Mouse (Mus musculus) erythroblast, embryonic 14.5 days (primary cell): Measurements from ENCODE around the gene Ano1. TPM values are rescaled to one million over a fixed set of nuclear protein-coding genes. Genes with fewer than 3 reads are reported as not detected.
A peak's percentile ranks its signal among the peaks of the same experiment; 100 is the strongest.

Experiments used
- H3K27me3 ChIP-seq: 2 replicates; pipeline ENCODE4 v1.6.1; 2012; ENCODE audit warnings: inconsistent platforms; ENCODE audit not compliant: control insufficient read depth
- H3K36me3 ChIP-seq: 2 replicates; pipeline ENCODE4 v1.6.1; 2012; ENCODE audit warnings: mild to moderate bottlenecking, inconsistent platforms; ENCODE audit not compliant: control insufficient read depth
- H3K4me1 ChIP-seq: 2 replicates; pipeline ENCODE4 v1.6.1; 2012; ENCODE audit warnings: inconsistent platforms; ENCODE audit not compliant: control insufficient read depth
- H3K4me3 ChIP-seq: replicated peaks from 2 replicates; pipeline ENCODE3; 2012; ENCODE audit warnings: moderate library complexity, mild to moderate bottlenecking, inconsistent platforms
- H3K9me3 ChIP-seq: 2 replicates; pipeline ENCODE4 v1.6.1; 2012; ENCODE audit warnings: low read length, inconsistent platforms, mixed read lengths; ENCODE audit not compliant: control insufficient read depth
- GATA1 ChIP-seq: IDR thresholded peaks from 2 replicates; pipeline ENCODE4 v1.6.1; 2012; ENCODE audit warnings: low read length, inconsistent platforms, mixed read lengths
- TAL1 ChIP-seq: IDR thresholded peaks from 3 replicates; pipeline ENCODE4 v1.6.1; 2012; ENCODE audit warnings: low read length, inconsistent platforms, mixed read lengths
- polyA plus RNA-seq: library from polyadenylated mRNA; stranded (reverse); fragments of >175 nt; gene quantifications from 2 replicates; pipeline ENCODE4 v1.2.3, GENCODE M21; 2012

Ano1 gene
- 0.08 and 0.10 TPM in 2 replicates for polyA plus RNA-seq

DNA sequence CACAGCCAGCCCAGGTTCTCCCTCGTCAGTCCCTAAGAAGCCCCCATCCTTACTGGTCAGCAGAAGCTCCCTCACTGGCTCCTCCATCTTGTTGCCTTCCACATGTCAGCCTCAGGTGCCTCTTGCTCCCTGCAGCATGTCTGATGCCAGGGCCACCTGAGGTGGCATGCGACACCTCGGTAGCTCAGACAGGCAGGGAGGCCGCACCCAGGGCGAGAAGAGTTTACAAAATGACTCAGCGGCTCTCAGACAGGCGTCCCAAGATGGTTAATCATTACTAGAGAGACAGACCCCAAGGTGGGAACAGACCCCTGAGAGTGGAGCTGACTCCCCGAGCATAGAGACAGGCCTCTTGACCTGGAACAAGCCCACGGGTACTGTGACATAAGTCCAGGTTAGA lies at the start of gene Ano1:
TSS of gene Ano1 (minus strand) at position 142 of the 400 bp plus-strand sequence.
- no peak for TF ChIP-seq GATA1
- TF ChIP-seq TAL1, result no peak
- Histone ChIP-seq H3K4me3 (no peak within 1 kb of the TSS), H3K4me1 (peaks cover 77% of the 10 kb centered on the region), H3K27me3 (no peaks in the 10 kb centered on the region; the same call in none of the 2 replicates), H3K9me3 (no peaks in the 10 kb centered on the region), H3K36me3 (peaks cover 3% of the 10 kb centered on the region; the same call in 1 of the 2 replicates)

DNA sequence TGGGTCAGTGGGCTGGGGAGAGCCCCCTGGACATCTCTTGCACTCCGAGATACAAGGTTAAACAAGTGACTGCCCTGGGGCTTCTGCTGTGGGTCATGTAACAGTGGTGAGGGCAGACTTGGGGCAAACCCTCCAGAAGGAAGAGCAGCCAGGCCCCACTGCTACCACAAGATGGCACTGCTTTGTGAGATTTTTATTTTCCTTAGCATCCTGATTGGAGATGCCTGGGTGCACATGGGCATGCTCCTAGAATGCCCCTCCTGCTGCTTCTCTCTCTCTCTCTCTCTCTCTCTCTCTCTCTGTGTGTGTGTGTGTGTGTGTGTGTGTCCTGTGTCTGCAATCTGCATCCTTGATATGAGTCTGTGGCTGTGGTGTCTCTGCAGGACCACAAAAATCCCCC lies 46.7 kb upstream of the Ano1 start:
- Histone ChIP-seq H3K4me1 (peaks cover 9% of the 10 kb centered on the region), H3K27me3 (peaks cover 25% of the 10 kb centered on the region), H3K9me3 (no peaks in the 10 kb centered on the region), H3K4me3 (no peak overlapping the region), H3K36me3 (no peaks in the 10 kb centered on the region)
- TF ChIP-seq TAL1 (no peak), GATA1 (no peak)

DNA sequence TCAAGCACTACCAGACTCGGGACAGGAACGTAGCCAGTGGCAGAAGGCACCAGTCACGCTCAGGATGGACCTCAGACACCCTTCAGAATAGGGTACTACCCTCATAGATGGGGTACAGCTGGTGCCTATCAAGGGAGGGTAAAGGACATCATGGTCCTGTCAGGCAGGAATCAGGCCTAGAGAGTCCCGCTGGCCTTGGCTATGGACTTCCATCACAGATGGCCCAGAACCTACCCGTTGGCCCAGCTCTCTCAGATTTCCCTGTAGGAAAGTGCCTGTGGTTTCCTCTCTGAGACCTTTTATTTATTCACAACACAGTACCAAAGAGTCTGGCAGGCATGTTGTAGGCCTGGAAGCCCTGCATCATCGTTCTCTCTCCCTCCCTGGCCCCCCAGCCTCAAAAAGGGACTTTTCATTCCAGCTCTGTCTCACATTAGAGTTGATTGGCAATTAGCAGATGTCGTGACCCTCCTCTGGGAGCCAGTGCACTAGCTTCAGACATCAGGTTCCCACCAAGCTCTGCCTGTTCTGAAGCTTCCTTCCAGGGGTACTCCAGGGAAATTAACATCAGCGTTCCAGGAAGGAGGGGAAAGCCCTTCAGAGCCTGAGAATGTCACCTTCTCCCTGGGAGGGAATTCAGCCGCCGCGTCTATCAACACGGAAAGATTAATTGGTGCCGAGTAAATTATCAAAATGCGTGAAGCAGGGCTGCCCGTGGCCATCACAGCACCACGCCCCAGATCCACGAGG lies 45.4 kb upstream of the Ano1 start:
- no peak overlapping the region for H3K4me3 ChIP-seq
- H3K36me3 ChIP-seq, result no peaks in the 10 kb centered on the region
- peaks cover 14% of the 10 kb centered on the region for H3K4me1 ChIP-seq
- peaks cover 17% of the 10 kb centered on the region for H3K27me3 ChIP-seq
- no peaks in the 10 kb centered on the region for H3K9me3 ChIP-seq
- no peak for TF ChIP-seq GATA1
- no peak for TF ChIP-seq TAL1

DNA sequence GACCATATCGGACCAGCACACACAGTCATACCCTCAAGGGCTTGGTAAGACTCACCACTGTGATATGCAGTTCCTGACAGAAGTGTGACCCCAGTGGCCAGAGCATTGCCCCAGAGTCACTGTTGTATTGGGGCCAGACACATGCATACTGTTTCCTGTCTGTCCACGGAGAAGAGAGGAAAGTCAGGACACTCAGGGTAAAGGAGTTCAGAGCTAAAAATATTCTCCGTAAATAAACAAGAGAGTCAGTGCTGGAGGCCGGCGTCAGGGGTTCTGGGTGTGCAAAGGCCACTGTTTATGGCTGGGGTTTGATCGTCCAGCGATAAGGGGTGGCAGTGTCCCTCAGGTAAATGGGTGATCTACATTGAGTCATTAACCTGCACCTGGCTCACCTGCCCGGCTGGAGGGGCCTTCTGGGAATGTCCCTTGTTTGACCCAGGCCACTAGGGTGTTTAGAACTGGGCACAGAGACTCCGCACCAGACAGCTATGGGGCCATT lies 44.3 kb upstream of the Ano1 start:
- Histone ChIP-seq H3K36me3 (no peaks in the 10 kb centered on the region; the same call in 1 of the 2 replicates), H3K9me3 (peaks cover 5% of the 10 kb centered on the region; the same call in 1 of the 2 replicates), H3K4me1 (peaks cover 15% of the 10 kb centered on the region), H3K4me3 (no peak overlapping the region), H3K27me3 (peaks cover 17% of the 10 kb centered on the region)
- no peak for TF ChIP-seq GATA1

DNA sequence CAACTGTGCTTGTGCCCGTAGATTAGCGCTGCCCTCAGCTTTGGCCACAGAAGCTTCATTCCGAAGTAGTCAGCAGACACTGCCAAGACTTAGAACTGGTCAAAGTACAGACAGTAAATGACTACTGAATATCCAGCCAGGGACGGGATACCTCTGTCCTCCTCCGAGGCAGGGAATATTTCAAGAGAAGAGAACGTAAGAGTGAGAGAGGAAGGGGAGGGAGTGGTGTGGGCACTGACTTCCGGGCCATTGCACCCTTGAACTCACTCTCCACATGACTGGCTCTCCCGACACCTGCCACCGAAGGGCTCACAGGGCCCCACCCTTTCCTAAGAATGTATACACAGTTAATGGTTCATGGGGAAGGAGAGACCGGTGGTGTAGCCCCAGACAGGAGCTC lies 41.5 kb upstream of the Ano1 start:
- no peaks in the 10 kb centered on the region; the same call in 1 of the 2 replicates for H3K36me3 ChIP-seq

DNA sequence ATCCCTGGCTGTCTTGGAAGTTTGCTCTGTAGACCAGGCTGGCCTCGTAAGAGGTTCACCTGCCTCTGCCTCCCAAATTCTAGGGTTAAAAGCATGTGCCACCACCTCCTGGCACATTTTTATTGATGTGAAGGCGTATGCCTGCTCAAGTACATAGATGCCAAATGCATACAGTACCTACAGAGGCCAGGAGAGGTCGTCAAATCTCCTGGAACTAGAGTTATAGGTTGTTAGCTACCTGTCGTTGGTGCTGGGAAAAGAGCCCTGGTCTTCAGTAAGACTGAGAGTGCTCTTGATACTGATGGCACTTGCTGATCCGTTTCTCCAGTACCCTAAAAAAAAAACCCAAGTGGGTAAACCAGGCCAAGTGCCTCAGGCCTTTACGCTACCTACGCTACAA lies 39.7 kb upstream of the Ano1 start:
- H3K9me3 ChIP-seq, result peaks cover 5% of the 10 kb centered on the region; the same call in 1 of the 2 replicates
- peaks cover 3% of the 10 kb centered on the region; the same call in 1 of the 2 replicates for H3K27me3 ChIP-seq
- no peaks in the 10 kb centered on the region; the same call in 1 of the 2 replicates for H3K36me3 ChIP-seq
- H3K4me3 ChIP-seq, result no peak overlapping the region
- TF ChIP-seq GATA1 (no peak), TAL1 (no peak)
- H3K4me1 ChIP-seq, result peaks cover 57% of the 10 kb centered on the region

More for the DNA sequence above, 41.5 kb upstream of the Ano1 start:
- H3K4me1 ChIP-seq, result peaks cover 39% of the 10 kb centered on the region
- TF ChIP-seq GATA1 (no peak), TAL1 (no peak)
- no peak overlapping the region for H3K4me3 ChIP-seq
- H3K27me3 ChIP-seq, result peaks cover 3% of the 10 kb centered on the region; the same call in 1 of the 2 replicates
- H3K9me3 ChIP-seq, result peaks cover 5% of the 10 kb centered on the region; the same call in 1 of the 2 replicates

DNA sequence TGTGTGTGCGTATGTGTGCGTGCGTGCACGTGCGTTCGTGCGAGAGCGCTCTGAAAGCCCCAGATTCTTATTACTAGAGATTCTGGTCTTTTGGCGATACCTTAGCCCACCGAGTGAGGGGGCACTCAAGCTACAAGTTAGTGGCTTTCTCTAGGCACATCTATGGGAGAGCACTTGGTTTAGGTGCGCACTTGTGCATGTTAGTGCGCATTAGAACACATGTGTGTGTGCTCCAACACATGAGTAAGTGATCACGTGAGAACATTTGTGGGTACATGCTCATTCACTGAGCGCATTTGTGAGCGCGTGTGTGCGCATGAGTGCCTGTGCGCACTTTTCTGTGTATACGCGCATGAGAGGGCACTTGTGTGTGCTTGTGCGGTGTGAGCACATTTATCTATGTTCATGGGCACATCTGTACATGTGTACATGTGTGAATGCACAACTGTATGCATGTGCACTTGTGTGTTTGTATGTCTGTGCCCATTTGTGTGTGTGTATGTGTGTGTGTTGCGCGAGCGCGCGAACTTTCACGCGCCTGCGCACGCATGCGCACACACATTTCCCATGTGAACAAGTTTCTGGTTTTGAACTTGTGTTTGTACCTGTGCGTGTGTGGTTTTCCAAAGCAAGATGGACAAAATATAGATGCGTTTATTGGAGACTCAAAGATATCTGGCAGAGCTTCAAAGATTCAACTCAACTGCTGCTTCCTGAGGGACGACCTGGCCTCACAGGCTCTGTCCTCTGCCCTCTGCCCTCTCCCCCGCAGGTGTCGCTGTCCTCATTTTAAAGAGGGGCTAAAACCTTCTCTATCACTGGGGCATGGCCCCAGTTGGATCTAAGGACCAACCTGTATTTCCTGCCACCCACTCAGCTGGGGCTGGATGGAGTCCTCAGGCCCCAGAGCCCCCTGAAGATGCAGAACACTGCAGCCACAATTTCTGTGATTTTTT lies 38.1 kb upstream of the Ano1 start:
- peaks cover 71% of the 10 kb centered on the region for H3K4me1 ChIP-seq
- peaks cover 9% of the 10 kb centered on the region for H3K36me3 ChIP-seq
- TF ChIP-seq TAL1 (no peak), GATA1 (no peak)
- peaks cover 5% of the 10 kb centered on the region; the same call in 1 of the 2 replicates for H3K9me3 ChIP-seq
- H3K27me3 ChIP-seq, result peaks cover 3% of the 10 kb centered on the region; the same call in 1 of the 2 replicates
- H3K4me3 ChIP-seq, result peak overlapping the region; percentile 57

DNA sequence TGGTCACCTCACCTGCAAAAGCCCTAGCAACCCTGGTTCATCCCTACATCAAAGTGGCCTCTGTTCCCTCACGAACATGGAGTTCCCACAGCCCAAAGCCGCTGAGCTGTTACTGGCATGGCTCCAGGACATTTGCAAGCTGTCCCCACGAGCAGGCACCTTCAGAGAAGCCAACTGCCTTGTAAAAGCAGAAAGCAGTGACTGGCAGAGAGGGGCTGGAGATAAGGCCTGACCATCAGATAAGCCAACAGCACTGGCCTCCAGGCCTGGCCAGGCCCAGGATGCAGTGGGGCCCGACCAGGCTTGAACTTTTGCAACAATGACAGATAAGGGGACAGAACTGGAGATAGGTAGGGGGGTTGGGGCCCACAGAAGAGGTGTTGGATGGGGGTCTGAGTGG lies 36.9 kb upstream of the Ano1 start:
- no peaks in the 10 kb centered on the region for H3K27me3 ChIP-seq
- peak; percentile 24; the same call in 1 of the 3 replicates for TF ChIP-seq TAL1
- peak; percentile 96 for TF ChIP-seq GATA1

DNA sequence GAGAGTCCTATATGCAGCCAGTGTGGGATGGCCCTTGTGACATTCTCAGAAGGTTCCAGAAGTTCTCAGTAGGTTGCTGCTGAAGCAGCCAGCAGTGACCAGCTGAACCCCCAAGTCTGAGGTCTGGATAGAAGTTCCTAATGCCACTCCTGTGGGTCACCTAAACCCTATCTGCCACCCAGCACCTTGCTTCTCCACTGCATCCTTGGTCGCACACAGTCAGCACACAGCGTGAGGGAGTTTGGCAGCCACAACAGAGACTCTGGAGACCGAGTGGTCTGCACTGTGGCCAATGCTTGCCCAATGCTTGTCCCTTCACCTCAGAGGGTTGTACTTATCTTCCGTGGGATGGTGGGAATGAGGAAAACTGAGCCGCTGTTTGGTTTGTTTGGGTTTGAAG lies 35.7 kb upstream of the Ano1 start:
- Histone ChIP-seq H3K4me3 (peak overlapping the region; percentile 57), H3K4me1 (peaks cover 84% of the 10 kb centered on the region), H3K9me3 (peaks cover 5% of the 10 kb centered on the region; the same call in 1 of the 2 replicates), H3K27me3 (no peaks in the 10 kb centered on the region), H3K36me3 (peaks cover 23% of the 10 kb centered on the region)
- TF ChIP-seq TAL1, result peak; percentile 33; the same call in 1 of the 3 replicates
- TF ChIP-seq GATA1, result no peak

More for the DNA sequence above, 36.9 kb upstream of the Ano1 start:
- Histone ChIP-seq H3K4me1 (peaks cover 78% of the 10 kb centered on the region), H3K9me3 (peaks cover 5% of the 10 kb centered on the region; the same call in 1 of the 2 replicates), H3K4me3 (peak overlapping the region; percentile 57), H3K36me3 (peaks cover 13% of the 10 kb centered on the region)
